Mouse (Mus musculus) common myeloid progenitor, adult 5-6 weeks (primary cell): ENCODE measurements around the gene Marc2. TPM values are rescaled to one million over a fixed set of nuclear protein-coding genes. Genes with fewer than 3 reads are reported as not detected.

Source experiments
- ATAC-seq: replicated peaks from 2 replicates; pipeline ENCODE4 v1.8.0; 2016; ENCODE audit warnings: low read depth, mild to moderate bottlenecking, moderate TSS enrichment, inconsistent platforms; ENCODE audit not compliant: poor library complexity, severe bottlenecking
- total RNA-seq: library from RNA; stranded (forward); fragments of 200-1000, 187-1606 nt; gene quantifications from 2 replicates; pipeline ENCODE4 v1.2.3, GENCODE M21; 2017

Marc2 gene
- total RNA-seq, 1 experiment from 2014 or later = 63.2 TPM

- ATAC-seq = no peak
Measured at GRCm38 (mm10) chr1:184858253-184858652, 12.0 kb upstream of the Marc2 start.

GRCm38 (mm10) chr1:184857216-184857615 is 11.0 kb upstream of the Marc2 start:
- no peak for ATAC-seq

GRCm38 (mm10) chr1:184853922-184854321 is 7.7 kb upstream of the Marc2 start:
- peak; percentile 19 for ATAC-seq

GRCm38 (mm10) chr1:184853339-184853738 is 7.1 kb upstream of the Marc2 start:
- peak; percentile 71 for ATAC-seq

- peak; percentile 92 for ATAC-seq
Measured at GRCm38 (mm10) chr1:184851741-184852618, 5.7 kb upstream of the Marc2 start.

DNA sequence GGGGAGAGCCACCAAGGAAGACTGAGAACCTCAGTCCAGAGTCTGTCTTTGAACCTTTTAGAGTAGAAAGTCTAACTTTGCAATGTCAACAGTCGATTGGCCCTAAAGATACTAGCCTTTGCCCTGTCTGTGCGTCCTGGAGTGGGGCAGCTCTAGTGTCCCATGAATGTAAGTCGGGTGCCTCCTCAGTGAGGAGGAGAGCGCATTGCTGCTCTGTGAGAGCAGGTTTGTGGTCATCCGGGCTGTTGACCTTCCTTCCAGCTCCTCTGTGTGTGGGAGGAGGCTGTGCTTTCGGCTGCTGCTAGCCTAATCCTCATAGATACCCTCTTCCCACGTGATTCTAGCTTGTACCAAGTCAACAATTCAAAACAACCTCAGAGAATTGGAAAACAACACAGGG is 4.9 kb upstream of the Marc2 start:
- no peak for ATAC-seq

GRCm38 (mm10) chr1:184846973-184847372 is 722 bp upstream of the Marc2 start:
- ATAC-seq = no peak

DNA sequence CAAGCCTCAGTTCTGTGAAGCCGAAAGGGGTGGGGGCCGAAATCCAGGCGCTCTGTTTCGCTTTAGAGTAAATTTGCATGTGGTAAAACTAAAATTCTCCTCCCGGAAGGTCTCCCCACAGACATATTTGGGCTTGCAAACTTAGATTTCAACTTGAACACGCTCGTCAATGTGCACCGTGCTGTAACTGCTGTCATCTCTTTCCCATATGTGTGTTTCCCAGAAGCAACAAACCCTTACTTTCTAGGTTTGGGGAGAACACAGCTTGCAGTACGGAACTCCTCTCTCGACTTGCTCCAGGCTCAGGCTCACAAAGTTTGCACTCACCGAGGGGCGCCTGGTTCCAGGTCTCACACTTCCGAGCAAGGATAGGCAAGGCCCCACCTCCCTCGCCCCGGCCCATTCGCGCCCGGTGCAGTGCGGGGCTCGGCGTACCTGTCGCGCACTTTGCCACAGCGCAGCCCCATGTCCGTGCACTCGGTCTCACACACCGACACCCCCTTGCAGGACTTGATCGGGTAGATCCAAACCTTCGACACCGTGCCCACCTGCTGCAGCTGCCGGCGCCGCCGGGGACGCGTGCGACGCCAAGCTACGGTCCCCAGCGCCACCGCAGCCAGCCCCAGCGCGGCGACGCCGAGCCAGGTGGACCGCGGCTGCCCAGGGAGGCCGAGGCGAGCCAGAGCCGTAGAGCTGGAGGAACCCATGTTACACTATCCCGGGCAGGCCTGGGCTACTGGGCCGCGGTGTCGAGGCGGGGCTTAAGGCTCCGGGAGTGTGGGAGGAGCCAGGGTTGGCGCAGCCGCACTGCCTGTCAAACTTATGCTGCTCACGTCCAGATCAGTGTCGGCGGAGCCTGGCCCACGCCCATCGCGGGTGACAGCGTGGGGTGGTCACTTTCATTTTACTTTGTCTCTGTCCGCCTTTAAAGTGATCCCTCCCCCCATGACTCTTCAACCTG is 860 bp downstream of the Marc2 start:
- peak; percentile 88 for ATAC-seq

GRCm38 (mm10) chr1:184844326-184845066 is 1.8 kb downstream of the Marc2 start:
- no peak for ATAC-seq

DNA sequence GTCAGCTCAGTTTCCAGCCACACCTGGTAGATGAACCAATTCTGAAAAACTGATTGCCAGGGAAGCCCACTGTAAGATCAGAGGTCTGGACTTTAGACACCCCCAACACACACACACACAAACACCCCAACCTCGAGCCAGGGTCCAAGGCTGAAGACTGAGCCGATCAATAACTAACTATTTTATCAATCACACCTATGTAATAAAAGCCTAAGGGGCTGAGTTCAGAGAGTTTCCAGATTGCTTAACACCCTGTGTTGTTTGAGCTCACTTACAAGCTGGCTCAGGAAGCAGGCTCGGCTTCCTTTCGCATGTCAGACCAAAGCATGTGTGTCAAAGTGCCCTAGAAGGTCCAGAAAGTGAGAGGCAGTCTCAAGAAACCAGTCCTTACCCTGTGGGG is 8.6 kb downstream of the Marc2 start:
- no peak for ATAC-seq

DNA sequence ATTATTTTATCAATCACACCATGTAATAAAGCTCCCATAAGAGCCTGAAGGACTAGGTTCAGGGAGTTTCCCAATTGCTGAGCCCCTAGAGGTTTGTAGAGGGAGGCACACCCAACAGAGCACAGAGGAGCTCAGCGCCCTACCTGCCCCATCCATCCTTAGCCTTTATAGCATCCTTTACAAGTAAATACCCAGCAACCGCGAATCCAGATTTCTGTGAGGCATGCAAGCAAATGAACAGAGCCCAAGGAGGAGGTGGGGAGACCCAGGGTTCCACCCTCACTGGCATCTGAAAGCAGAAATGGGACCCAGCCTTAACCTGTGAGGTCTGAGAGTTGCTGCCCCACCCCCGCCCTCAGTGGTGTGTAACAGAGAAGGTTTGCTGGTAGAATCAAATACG is 9.9 kb downstream of the Marc2 start:
- ATAC-seq = no peak

DNA sequence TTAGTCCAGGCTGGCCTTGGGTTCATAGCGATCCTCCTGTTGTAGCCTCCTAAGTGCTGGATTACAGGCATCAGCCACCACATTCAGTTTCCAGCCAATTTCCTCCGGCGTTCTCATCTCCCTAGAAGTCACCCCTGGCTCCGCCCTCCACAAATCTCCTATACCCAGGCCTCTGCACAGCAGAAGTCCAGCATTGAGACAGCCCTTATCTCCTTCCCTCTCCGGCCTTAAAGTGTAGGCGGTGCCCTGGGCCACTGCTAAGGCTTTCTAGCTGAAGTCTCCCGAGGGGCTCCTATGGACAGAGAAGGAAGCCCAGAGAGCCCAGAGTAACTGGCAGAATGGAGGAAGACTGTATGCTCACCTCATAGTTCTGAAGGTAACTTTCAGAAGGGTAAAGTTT is 12.8 kb downstream of the Marc2 start:
- no peak for ATAC-seq

GRCm38 (mm10) chr1:184832211-184832610 is 14.0 kb downstream of the Marc2 start:
- 0 out of 2 replicates have a peak, but pooled peaks have one; percentile 29 for ATAC-seq

DNA sequence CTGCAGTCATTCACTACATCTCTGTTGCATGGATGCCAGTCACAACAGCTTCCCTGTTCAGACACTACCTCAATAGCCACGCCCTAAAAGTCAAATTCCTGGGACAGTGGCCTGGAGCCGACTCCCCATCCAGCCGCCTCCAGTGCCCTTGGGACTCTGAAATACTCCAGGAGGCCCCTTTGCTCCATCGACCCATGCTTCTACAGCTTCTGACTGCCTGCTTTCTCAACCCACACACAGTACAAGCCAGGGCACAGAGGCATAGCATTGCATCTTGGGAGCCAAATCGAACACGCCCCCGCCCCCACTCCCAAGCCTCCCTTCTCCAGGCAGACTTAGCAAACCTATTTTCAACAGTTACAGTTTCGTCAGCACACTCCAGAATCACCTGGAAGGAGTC is 16.4 kb downstream of the Marc2 start:
- no peak for ATAC-seq

DNA sequence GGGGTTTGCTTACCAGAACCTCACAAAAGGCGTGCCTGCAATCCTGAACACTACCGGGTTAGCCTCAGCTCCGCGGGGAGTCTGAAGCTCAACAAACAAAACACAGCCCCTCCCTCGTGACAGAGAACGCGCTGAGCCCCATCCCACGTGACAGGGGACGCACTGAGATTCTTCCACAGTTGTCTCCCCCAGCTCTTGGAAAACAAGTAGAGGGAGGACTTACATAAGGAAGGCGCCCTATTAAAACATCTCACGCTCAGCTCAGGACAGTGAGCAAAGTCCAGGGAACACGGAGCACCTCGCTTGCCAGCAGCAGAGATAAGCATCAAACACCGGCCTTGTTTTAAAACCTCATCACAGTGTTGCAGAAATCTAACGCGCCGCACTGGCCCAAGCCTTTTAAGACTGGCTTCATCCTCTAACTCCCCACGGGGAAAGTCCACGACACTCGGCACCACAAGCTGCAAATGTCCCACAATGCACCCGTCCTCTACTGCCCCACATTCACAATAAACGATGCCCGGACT is 19.0 kb downstream of the Marc2 start:
- no peak for ATAC-seq

DNA sequence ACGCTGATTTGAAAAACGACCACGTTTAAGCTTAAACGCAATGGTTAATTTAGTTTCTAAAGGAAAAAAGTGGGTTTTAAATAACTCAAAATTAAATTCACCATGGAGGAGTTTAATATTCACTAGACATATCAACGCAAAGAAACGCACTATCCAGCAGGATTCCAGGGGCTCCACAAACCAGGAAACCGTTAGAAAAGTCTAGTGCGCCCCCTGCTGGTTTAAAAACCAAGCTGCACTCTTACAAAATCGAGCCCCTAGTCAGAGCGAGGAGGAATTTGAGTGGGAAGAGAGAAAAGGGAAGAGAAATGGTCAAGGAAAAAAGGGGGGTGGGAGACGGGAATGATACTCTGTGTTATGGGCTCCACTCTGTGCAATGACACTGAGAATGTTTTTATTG is 21.2 kb downstream of the Marc2 start:
- peak; percentile 52 for ATAC-seq

DNA sequence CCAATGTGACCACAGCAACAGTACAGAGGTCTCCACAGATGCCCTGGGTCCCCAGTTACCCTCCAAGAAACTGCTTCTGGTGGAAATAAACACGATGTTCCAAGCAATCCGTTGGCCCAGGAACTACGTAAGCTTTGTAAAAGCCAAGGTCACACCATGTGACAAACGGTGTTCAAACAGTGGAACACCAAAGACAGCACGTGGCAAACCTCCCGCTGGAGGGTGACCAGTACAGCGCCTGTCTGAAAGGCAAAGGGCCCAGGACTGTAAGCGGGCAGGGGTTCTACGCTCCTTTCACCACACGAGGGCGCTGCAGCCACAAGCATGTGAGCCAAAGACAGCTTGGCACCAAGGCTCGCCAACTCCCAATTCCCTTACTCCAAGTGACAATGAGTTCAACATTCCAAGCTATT is 21.8 kb downstream of the Marc2 start:
- ATAC-seq = peak; percentile 93

GRCm38 (mm10) chr1:184822678-184823077 is 23.6 kb downstream of the Marc2 start:
- no peak for ATAC-seq

DNA sequence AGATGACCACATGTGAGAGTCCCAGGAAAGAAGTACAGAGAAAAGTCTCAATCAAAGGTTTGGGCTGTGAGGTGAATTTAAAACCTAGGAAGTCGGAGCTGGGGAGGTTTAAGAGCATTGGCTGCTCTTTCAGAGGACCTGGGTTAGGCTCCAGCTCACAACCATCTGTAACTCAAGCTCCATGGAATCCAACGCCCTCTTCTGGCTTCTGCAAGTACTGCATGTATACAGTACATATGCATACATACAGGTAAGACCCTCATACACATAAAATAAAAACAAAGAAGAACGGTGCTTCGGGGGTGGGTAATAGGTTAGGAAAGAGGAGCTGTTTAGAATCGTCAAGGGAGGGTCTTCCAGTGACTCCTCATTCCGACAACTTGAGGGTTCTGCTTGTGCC is 28.5 kb downstream of the Marc2 start:
- ATAC-seq = 0 out of 2 replicates have a peak, but pooled peaks have one; percentile 32

DNA sequence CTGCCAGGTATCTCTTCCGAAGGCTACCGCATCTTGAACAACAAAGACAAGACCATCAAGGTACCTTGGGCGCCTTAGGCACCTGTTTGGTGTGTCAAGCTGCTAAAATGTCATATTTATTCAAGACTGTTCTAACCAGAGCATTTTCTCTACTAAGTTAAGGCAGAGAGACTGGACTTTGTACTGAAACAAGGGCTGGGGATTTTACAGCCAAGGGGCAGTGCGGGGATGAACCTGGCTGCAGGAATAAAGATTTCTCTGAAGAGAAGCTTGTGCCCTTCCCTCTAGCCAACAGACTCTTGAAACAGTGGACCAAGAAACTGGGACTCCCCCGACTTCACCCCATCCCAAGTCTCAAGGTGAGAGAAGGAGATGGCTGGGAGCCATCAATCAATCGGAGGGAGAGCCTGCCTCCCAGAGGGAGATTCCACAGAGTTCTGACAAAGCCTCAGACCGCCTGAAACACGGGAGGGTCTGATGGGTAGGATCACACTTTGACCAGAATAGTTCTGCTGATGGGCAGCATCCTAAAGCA is 34.5 kb downstream of the Marc2 start:
- ATAC-seq = no peak
